Mouse (Mus musculus) liver, embryonic 11.5 days (tissue): ENCODE results near the gene Ptx3. TPM values are rescaled to one million over a fixed set of nuclear protein-coding genes. Genes with fewer than 3 reads are reported as not detected.
A peak's percentile ranks its signal among the peaks of the same experiment; 100 is the strongest.
"Not testable (repeated sequence)": the region's sequence is repeated elsewhere in the genome, so short reads cannot be mapped to it uniquely, and the experiment has no call there.

Source experiments
- ATAC-seq: fragments of 200-750 bp; cut with Nextera tagmentation; replicated peaks from 2 replicates; pipeline ENCODE4 v1.8.0; 2017; ENCODE audit warnings: moderate number of reproducible peaks, mild to moderate bottlenecking, moderate TSS enrichment, moderate library complexity; ENCODE audit not compliant: low FRiP score
- DNase-seq: peaks from one replicate; pipeline ENCODE4 v3.0.0-alpha.2; 2017; ENCODE audit warnings: low spot score
- H3K27ac ChIP-seq: fragments of 300-500 bp; sonication (generic); 2 replicates; pipeline ENCODE4 v1.5.1; 2014; ENCODE audit warnings: mild to moderate bottlenecking, low read depth, low read length, control low read depth
- H3K27me3 ChIP-seq: fragments of 300-500 bp; sonication (generic); replicated peaks from 2 replicates; pipeline ENCODE4 v1.6.1; 2014; ENCODE audit warnings: low read length, mixed read lengths; ENCODE audit not compliant: control insufficient read depth, insufficient read depth
- H3K36me3 ChIP-seq: fragments of 300-500 bp; sonication (generic); 2 replicates; pipeline ENCODE4 v1.6.1; 2014; ENCODE audit warnings: mild to moderate bottlenecking, low read length, moderate library complexity, mixed read lengths; ENCODE audit not compliant: control insufficient read depth, insufficient read depth
- H3K4me1 ChIP-seq: fragments of 300-500 bp; sonication (generic); replicated peaks from 2 replicates; pipeline ENCODE4 v1.6.1; 2014; ENCODE audit warnings: low read length, mixed read lengths; ENCODE audit not compliant: control insufficient read depth, insufficient read depth
- H3K4me2 ChIP-seq: fragments of 300-500 bp; sonication (generic); 2 replicates; pipeline ENCODE4 v1.6.1; 2014; ENCODE audit warnings: mild to moderate bottlenecking, control low read depth, moderate library complexity
- H3K4me3 ChIP-seq: fragments of 300-500 bp; sonication (generic); 2 replicates; pipeline ENCODE4 v1.5.1; 2014; ENCODE audit warnings: low read depth, low read length, control low read depth
- H3K9ac ChIP-seq: fragments of 300-500 bp; sonication (generic); 2 replicates; pipeline ENCODE4 v1.6.1; 2014; ENCODE audit warnings: low read depth, low read length, control low read depth
- H3K9me3 ChIP-seq: fragments of 300-500 bp; sonication (generic); 2 replicates; pipeline ENCODE4 v1.6.1; 2016; ENCODE audit warnings: low read length, inconsistent platforms, mixed read lengths; ENCODE audit not compliant: control insufficient read depth
- WGBS: fragments of 180-500 bp; shearing (Covaris S2); extraction: QIAGEN DNeasy Blood & Tissue Kit; methylation state at CpG from one replicate; pipeline ENCODE4 v1.1.7; 2014; 5-methylcytosine and 5-hydroxymethylcytosine counted together
- polyA plus RNA-seq: library from polyadenylated mRNA; unstranded; fragments of >200 nt; fragmentation: Nextera tagmentation; extraction: Ambion mirVana; gene quantifications from 2 replicates; pipeline ENCODE4 v1.2.1, GENCODE M21; 2014

Gene Ptx3
- polyA plus RNA-seq, 1 experiment from 2014 or later, result 1.6 TPM

DNA sequence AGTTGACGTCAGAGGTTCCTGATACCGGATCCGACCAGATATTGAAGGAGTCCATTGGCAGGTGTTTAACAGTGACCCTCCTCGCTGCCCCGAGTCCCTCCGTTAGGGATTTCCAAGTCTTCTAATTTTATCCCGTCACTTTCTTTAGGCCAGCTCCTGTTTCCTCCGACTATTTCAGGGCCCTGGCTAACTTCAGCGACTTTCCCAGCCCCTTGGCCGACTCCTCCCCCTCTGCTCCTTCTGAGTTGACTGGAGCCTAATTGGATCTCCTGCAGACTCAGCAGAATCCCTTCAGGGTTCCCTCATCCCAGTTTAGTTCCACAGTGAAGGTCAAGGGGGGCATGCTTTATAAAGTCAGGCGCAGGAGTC lies 1.5 kb downstream of the Ptx3 start:
- Histone ChIP-seq H3K4me1 (no peaks in the 10 kb centered on the region), H3K4me3 (peak overlapping the region; percentile 42), H3K9ac (no peak overlapping the region), H3K27me3 (peaks cover 26% of the 10 kb centered on the region), H3K27ac (no peak overlapping the region), H3K36me3 (no peaks in the 10 kb centered on the region), H3K4me2 (peak overlapping the region; percentile 64), H3K9me3 (no peaks in the 10 kb centered on the region)
- ATAC-seq (peak; percentile 34; the same call in 1 of the 2 replicates), DNase-seq (no peak)
- WGBS, result 4% methylated on average over 11 of the region's 11 CpGs

- Histone ChIP-seq H3K27me3 (peaks cover 21% of the 10 kb centered on the region), H3K4me1 (no peaks in the 10 kb centered on the region), H3K27ac (no peak overlapping the region), H3K9ac (no peak overlapping the region), H3K4me3 (no peak overlapping the region), H3K36me3 (no peaks in the 10 kb centered on the region), H3K9me3 (no peaks in the 10 kb centered on the region), H3K4me2 (no peak overlapping the region)
- ATAC-seq (no peak), DNase-seq (no peak)
- WGBS, result 79% methylated on average over 15 of the region's 15 CpGs
Observed at GRCm38 (mm10) chr3:66224931-66225537, 5.3 kb downstream of the Ptx3 start.

GRCm38 (mm10) chr3:66236234-66236871 lies 16.6 kb downstream of the Ptx3 start:
- not testable (repeated sequence) for H3K9ac ChIP-seq, DNase-seq, H3K4me2 ChIP-seq, H3K4me1 ChIP-seq, H3K27ac ChIP-seq, H3K4me3 ChIP-seq, ATAC-seq, H3K27me3 ChIP-seq, H3K9me3 ChIP-seq, H3K36me3 ChIP-seq
- WGBS, result 49% methylated on average over 4 of the region's 4 CpGs

GRCm38 (mm10) chr3:66240476-66240875 lies 20.8 kb downstream of the Ptx3 start:
- no peaks in the 10 kb centered on the region for H3K36me3 ChIP-seq
- H3K27me3 ChIP-seq, result no peaks in the 10 kb centered on the region
- H3K27ac ChIP-seq, result no peak overlapping the region
- H3K4me1 ChIP-seq, result no peaks in the 10 kb centered on the region
- H3K4me3 ChIP-seq, result no peak overlapping the region
- no peaks in the 10 kb centered on the region for H3K9me3 ChIP-seq
- no peak for ATAC-seq
- DNase-seq, result no peak
- no peak overlapping the region for H3K4me2 ChIP-seq
- no peak overlapping the region for H3K9ac ChIP-seq

GRCm38 (mm10) chr3:66251842-66252241 lies 32.1 kb downstream of the Ptx3 start:
- no peak for DNase-seq
- Histone ChIP-seq H3K27ac (no peak overlapping the region), H3K9me3 (no peaks in the 10 kb centered on the region), H3K4me1 (no peaks in the 10 kb centered on the region), H3K36me3 (no peaks in the 10 kb centered on the region), H3K4me2 (no peak overlapping the region), H3K27me3 (no peaks in the 10 kb centered on the region), H3K9ac (no peak overlapping the region), H3K4me3 (no peak overlapping the region)
- 86% methylated on average over 7 of the region's 7 CpGs for WGBS
- ATAC-seq, result no peak

DNA sequence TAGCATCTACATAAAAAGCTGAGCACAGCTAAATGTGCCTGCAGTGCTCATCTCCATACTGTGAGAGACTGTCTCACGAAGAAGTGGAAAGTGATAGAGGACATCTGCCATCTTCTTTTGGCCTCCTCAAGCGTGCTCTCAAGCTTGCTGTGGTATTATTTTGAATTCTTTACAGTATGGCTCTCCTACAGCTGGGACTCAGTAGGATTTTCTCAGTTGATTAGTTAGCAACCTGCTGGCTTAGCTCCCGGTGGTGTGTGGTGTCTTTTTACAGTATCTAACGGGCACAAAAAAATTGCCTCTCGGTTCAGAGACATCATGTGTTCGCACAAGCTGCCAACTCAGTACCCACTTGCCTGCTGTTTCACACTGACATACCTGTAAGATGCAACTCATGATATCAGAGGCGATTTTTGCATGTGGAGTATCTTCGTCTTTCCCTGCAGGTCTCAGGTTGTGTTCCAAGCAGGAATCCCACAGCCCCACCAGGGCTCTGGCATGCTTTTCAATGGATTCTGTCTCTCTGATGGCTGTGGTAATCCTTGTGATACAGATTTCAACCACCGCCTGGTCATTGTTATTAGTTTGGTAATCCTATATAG lies 34.9 kb downstream of the Ptx3 start:
- Histone ChIP-seq H3K9ac (no peak overlapping the region), H3K27me3 (no peaks in the 10 kb centered on the region), H3K4me1 (no peaks in the 10 kb centered on the region), H3K4me2 (no peak overlapping the region), H3K36me3 (no peaks in the 10 kb centered on the region), H3K4me3 (no peak overlapping the region), H3K27ac (no peak overlapping the region), H3K9me3 (no peaks in the 10 kb centered on the region)
- WGBS, result 79% methylated on average over 9 of the region's 9 CpGs
- DNase-seq, result no peak
- ATAC-seq, result no peak

GRCm38 (mm10) chr3:66262319-66262718 lies 42.6 kb downstream of the Ptx3 start:
- Histone ChIP-seq H3K4me2 (no peak overlapping the region), H3K4me1 (no peaks in the 10 kb centered on the region), H3K27ac (no peak overlapping the region), H3K36me3 (no peaks in the 10 kb centered on the region), H3K4me3 (no peak overlapping the region), H3K9ac (no peak overlapping the region), H3K27me3 (no peaks in the 10 kb centered on the region), H3K9me3 (no peaks in the 10 kb centered on the region)
- ATAC-seq (no peak), DNase-seq (no peak)
- WGBS, result 28% methylated on average over 5 of the region's 5 CpGs

DNA sequence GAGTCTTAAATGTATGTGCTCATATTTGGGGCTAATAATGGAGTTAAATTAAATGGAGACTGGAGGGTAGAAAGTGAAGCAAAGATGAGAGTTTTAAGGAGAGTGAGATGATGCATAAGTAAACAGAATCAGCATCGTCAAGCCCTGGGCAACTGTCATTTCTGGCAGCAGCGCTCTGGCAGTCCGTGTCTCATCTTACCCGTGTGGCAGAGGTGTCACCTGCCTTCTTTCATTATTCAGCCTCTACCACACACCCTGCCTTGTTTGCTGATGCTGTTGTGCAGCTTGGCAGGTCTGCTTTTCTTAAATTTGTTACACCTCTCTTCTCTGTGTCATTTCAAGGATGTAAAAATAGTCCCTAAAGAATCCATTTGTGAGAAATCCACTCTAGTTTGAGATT lies 43.6 kb downstream of the Ptx3 start:
- WGBS, result 81% methylated on average over 4 of the region's 4 CpGs
- no peak overlapping the region for H3K9ac ChIP-seq

More for the DNA sequence above, 43.6 kb downstream of the Ptx3 start:
- no peaks in the 10 kb centered on the region for H3K4me1 ChIP-seq
- H3K36me3 ChIP-seq, result no peaks in the 10 kb centered on the region
- ATAC-seq (no peak), DNase-seq (no peak)
- H3K4me3 ChIP-seq, result no peak overlapping the region
- no peak overlapping the region for H3K27ac ChIP-seq
- no peaks in the 10 kb centered on the region for H3K27me3 ChIP-seq
- H3K4me2 ChIP-seq, result no peak overlapping the region
- H3K9me3 ChIP-seq, result no peaks in the 10 kb centered on the region
